Mouse (Mus musculus) urinary bladder, postnatal 14 days (tissue): ENCODE data around the gene Gm21833.
"Not testable (repeated sequence)": the region's sequence is repeated elsewhere in the genome, so short reads cannot be mapped to it uniquely, and the experiment has no call there.

Experiments
- DNase-seq: peaks from one replicate; pipeline ENCODE4 v3.0.0; 2021; ENCODE audit warnings: low spot score

Gene Gm21833

GRCm38 (mm10) chr16:82828082-82828481 lies at the start of gene Gm21833:
Gm21833 (plus strand) TSS chr16:82828382.
- not testable (repeated sequence) for DNase-seq

- DNase-seq = no peak
Observed at GRCm38 (mm10) chr16:82789521-82789920, 38.7 kb upstream of the Gm21833 start.

- DNase-seq = no peak
Observed at GRCm38 (mm10) chr16:82796489-82796888, 31.7 kb upstream of the Gm21833 start.

GRCm38 (mm10) chr16:82815255-82815654 lies 12.9 kb upstream of the Gm21833 start:
- no peak for DNase-seq

GRCm38 (mm10) chr16:82816615-82817014 lies 11.6 kb upstream of the Gm21833 start:
- no peak for DNase-seq

GRCm38 (mm10) chr16:82855752-82856151 lies 27.6 kb downstream of the Gm21833 start:
- DNase-seq = no peak

GRCm38 (mm10) chr16:82864590-82864989 lies 36.4 kb downstream of the Gm21833 start:
- no peak for DNase-seq
